Mouse (Mus musculus): Measurements from ENCODE around the gene Nyx. TPM values are rescaled to one million over a fixed set of nuclear protein-coding genes. Genes with fewer than 3 reads are reported as not detected.

The Nyx gene
- 0.45 TPM for polyA plus RNA-seq (2014; fragmentation: Illumina TruSeq; extraction: RNeasy Lipid Tissue Mini Kit (QIAGEN cat#74804); ENCODE audit: low read depth, low replicate concordance)

GRCm38 (mm10) chrX:13465810-13466209 lies at the start of gene Nyx:
Nyx (plus strand) TSS chrX:13466110.

Other genes with a start within 250 kb of the Nyx start
- 118 TPM for gene Ddx3x, start 185.1 kb upstream of the Nyx start, polyA plus RNA-seq (2014; fragmentation: Illumina TruSeq; extraction: RNeasy Lipid Tissue Mini Kit (QIAGEN cat#74804); ENCODE audit: low read depth, low replicate concordance)
- gene Gpr34, start 166.0 kb downstream of the Nyx start, polyA plus RNA-seq (2014; fragmentation: Illumina TruSeq; extraction: RNeasy Lipid Tissue Mini Kit (QIAGEN cat#74804); ENCODE audit: low read depth, low replicate concordance): 5.5 TPM
- 22.2 TPM for gene Gpr82, start 195.3 kb downstream of the Nyx start, polyA plus RNA-seq (2014; fragmentation: Illumina TruSeq; extraction: RNeasy Lipid Tissue Mini Kit (QIAGEN cat#74804); ENCODE audit: low read depth, low replicate concordance)

Data from adipose tissue, adult 10 weeks (tissue).